Mouse (Mus musculus) spleen, adult 18-20 months (tissue): ENCODE data around the gene Nfyb.

ENCODE experiments used
- DNase-seq, 2 experiments: peaks; one replicate each; pipeline ENCODE4 v3.0.0; 2022; ENCODE audit warnings: mixed read lengths in 2 of 2

Nfyb gene

DNA sequence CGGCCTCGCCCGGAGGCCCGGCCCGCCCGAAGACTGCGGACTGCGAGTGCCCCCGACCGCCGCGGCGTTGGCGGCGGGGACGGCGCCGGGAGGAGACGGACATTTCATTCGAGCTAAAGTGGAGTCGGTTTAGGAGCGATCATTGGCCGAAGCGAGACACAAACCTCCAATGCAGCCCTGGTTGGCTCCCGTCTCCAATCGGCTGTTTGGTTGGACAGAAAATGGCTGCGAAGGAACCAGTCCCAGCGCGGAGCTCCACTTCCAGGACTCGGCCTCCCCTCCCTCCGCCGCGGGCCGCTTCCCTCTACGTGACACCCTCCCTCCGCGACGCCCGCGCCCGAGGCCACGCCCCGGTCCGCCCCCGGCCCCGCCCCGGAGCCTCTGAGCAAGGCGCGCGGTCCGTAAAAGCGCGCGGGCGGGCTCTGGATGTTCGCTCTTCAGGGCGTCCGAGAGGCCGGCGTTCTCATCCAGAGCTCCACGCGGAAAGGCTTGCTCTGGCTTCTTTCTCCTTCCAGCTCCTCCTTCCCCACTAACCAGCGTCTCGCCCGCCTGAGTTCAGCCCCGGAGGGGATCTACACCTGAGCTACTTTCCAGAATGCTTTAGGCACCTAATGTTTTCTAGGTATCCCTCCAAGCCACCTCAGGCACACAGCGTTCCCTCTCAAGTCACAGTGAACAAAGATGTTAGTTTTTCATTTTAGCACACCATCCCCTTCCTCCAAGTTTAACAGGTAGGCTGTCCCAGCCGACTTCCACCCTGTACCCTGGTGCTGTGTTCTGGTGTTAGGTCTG, at the start of gene Nfyb:
Gene Nfyb, minus strand, starts transcription at position 305 of the 792 bp plus-strand sequence.
- peak; percentile 92 to 97 for DNase-seq

DNA sequence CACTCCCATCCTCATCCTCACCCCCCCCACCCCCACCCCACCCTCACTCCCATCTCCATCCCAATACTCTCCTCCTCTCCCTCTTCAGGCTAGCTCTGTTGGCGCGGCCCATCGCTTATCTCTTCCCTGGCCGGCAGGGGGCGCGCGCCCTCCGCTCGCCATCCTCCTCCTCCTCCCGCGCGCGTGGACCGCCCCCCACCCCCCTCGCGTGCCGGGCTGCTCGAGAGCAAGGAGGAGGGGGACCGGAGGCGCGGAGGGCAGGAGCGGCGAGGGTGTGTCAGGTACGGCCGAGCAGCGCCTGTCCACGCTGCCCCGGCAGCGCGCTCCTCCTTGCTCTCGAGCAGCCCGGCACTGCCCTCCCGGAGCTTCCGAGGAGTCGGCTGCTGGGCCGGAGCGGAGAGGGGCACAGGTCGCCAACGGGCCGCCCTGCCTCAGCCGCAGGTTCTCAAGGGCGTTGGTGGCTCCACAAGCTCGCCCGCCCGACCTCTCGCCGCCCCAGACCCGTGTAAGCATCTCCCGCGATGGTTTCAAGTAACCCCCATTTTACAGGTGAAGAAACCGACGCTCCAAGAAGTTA, 48.0 kb upstream of the Nfyb start:
- peak; percentile 66 to 82 for DNase-seq

DNA sequence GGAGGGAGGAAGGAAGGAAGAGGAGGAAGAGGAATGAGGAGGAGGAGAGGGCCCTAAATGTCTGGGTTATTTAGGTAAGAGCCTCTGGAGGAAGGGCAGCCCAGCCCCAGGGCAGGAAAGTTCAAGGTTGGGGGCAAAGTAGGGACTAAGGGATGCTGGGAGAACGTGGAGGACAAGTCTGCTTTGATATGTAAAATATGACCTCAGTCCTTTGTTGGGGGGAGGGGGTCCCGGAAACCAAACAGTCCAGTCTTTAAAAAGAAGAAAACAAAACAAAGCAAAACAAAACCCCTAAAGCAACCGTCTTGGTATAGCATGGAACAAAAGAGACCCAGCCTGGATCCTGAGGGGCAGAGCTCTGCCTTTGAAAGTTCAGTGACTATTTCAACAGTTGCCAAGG, 45.4 kb upstream of the Nfyb start:
- DNase-seq, result no peak

- no peak for DNase-seq
Measured at GRCm38 (mm10) chr10:82808891-82809290, 44.9 kb upstream of the Nfyb start.

- no peak for DNase-seq
Measured at GRCm38 (mm10) chr10:82808155-82808554, 44.2 kb upstream of the Nfyb start.

DNA sequence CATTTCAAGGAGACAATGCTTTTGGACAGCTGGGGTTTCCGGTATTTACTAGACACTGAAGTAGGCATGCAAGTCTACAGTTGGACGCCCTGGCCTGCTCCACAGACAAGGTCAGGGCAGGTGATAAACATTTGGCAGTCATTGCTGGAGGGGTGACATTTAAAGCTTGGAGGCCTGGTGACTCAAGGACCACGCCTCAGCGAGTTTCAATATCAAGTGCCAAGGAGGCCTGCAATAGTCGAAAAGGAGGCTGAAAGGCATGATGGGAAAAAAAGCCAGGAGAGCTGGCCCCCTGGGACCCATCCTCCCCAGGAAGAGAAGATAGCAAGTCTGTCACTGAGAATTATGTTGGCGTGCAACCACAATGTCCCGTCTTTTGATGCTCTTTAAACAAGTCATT, 43.3 kb upstream of the Nfyb start:
- DNase-seq, result no peak

GRCm38 (mm10) chr10:82806414-82806813, 42.5 kb upstream of the Nfyb start:
- DNase-seq, result no peak

GRCm38 (mm10) chr10:82805111-82805510, 41.2 kb upstream of the Nfyb start:
- no peak for DNase-seq

DNA sequence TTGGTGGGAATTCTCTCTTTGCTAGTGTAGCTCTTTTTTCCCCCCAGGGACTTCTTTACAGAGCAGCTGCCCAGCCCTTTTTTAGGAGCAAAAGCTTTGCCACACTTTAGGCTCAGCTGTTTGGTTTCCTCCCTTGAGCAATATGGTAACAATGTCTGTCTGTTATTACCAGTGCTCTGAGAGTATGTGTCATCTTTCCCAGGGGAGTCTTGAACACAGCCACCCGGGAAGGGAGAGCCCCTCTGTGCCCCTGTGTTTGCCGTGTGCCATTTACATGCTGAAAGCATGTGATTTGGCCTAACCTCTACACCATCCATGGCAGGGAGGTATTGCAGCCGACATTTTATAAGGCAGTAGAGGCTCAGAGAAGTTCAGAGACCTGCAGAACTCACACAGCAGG, 40.5 kb upstream of the Nfyb start:
- no peak for DNase-seq

- DNase-seq, result no peak
Measured at GRCm38 (mm10) chr10:82800094-82800493, 36.1 kb upstream of the Nfyb start.

DNA sequence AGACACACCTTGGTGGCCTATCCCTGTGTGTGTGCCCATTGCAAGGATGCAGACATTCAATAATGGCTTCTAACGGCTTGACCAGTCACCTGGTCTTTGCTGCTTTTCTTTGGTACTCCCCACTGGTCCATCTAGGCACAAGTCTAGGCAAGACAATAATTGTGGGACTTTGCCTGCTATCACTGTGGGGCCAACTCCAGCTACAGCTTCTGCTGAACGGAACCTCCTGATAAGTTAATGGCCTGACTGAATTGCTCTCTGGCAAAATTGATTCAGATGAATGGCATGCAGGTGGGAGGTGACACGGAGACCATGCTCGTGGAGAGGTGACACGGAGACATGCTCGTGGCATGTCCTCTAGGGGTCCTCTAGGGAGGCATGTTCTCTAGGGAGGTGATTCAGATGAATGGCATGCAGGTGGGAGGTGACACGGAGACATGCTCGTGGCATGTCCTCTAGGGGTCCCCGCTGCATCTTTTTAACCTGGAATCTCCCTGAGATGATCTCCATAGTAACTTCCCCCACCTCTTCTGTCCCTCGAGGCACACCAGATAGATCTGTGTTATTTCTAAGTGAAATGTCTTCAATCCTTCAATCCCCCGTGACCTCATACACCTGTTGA, 34.5 kb upstream of the Nfyb start:
- no peak for DNase-seq

GRCm38 (mm10) chr10:82797119-82797491, 33.2 kb upstream of the Nfyb start:
- no peak for DNase-seq

DNA sequence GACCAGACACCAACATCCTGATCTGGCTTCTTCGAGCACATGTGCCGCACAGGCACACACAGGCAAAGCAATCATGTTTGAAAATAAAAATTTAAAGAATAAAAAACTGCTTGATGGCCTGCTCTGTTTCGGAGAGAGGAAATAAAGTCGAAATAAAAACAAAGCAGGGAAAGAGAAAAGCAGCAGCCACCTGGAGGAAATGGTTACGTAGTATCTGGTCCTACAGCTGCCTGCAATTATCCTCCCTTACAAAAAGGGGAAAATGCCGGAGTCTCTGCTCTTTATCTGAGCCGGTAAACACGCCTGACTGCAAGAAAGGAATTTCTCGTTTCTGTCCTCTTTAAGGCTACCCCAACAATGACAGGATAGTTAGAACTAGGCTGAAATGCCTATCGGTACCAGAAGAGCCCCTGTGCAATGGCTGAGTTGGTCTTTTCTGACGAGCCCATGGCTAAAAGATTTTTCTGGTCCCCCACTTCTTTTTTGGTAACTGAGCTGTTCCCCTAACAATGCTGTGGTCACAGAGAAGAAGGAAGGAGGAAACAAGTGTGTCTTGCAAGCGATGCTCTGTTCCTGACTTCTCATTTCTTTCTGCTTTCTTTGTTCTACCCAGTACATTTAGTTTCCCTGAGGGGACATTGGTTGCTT, 32.7 kb upstream of the Nfyb start:
- DNase-seq, result no peak

DNA sequence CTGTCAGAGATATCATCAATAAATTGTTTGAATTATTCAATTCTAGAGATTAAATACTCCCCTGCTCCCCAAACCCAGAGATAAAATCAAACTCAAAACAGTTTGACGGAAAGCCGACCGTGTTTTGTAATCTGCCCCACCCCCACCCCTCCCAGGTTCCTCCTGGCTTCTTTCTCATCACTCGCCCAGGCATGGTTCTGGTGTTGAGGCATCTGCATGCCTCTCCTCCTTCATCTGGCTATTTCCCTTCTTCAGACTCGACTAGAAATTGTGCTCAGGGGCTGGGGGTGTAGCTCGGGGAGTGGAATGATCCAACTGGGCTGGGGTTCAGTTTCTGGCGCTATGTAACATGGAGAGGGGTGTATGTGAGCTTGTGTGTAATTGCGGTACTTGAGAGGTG, 31.8 kb upstream of the Nfyb start:
- no peak for DNase-seq

DNA sequence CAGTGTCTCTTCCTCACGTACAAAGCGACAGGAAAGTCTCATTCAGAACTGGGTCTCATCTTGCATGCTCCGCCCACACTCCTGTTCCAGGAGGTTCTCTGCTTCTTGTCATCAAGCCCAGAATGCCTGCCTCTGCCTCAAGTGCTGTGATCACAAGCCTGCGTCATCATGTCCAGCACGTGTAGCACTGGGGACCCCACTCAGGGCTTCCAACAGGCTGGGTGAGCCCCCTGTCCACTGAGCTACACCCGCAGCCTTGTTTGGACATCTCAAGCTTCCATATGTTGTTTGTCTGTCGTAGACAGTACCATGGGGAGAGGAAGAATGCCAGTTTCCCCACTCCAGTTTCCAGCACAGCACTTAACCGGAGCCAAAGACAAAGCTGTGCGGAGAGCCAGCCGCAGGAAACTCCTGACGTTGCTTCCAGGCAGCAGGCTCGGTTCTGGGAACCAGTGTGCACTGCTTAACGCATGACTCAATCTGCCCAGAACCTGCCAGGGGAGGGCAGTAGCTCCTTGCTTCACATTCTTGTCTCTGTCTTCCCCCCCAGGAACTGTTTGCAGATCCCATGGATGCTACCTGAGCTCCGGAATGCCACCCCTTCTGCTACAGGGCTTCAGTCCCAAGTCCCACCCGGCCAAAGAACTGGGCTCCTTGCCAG, 31.3 kb upstream of the Nfyb start:
- DNase-seq, result no peak

- no peak for DNase-seq
Measured at GRCm38 (mm10) chr10:82792311-82792710, 28.4 kb upstream of the Nfyb start.

GRCm38 (mm10) chr10:82791713-82792112, 27.8 kb upstream of the Nfyb start:
- DNase-seq, result no peak

DNA sequence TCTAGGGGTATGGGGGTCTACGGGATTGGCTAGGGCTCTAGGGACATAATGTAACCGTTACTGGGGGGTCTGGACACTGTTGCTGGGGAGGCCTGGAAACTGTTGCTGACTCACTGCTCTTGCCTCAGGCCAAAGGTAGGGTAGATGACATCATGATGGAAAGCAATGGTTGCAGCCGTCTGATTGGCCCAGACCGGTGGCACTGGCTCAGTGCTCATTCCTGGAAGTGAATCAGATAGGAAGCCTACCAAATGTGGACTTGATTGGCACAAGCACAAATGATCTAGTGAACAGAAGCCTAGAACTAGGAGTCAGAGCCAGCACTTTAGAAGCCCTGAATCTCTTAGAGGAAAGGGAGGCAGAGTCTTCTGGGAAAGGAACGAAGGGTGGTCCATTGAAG, 26.6 kb upstream of the Nfyb start:
- no peak for DNase-seq

DNA sequence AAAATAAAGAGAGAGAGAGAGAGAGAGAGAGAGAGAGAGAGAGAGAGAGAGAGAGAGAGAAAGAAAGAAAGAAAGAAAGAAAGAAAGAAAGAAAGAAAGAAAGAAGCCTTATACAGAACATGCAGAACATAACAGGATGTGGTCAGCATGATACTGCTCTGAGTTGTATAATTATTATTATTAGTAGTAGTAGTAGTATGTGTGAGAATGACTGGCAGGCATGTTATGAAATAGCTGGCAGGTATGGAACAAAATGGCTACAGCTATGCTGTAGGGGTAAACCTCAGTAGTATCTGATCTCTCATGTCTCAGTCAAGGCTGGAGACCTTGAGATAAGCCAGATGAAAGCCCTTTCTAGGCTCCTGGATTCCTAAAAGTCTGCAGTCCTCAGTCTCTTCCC, 25.2 kb upstream of the Nfyb start:
- DNase-seq, result no peak

DNA sequence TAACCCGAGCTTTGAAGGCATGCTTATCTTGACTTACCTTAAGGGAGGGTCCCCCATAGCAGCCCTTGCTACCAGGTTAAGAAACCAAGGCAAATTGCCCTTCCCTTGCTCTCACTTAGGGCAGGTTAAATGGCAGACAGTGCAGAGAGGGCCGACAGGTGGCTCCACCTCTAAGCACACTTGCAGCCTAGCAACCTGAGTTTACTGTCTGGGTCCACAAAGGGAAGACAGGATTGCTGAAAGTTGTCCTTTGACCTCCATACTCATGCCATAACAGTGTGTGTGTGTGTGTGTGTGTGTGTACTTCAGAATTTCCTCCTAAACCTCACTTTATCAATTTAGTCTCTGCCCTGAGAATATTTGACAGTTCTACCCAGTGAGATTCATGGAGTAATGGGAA, 18.5 kb upstream of the Nfyb start:
- no peak for DNase-seq

- DNase-seq, result no peak
Measured at GRCm38 (mm10) chr10:82780816-82781215, 16.9 kb upstream of the Nfyb start.

GRCm38 (mm10) chr10:82780322-82780721, 16.4 kb upstream of the Nfyb start:
- DNase-seq, result no peak

DNA sequence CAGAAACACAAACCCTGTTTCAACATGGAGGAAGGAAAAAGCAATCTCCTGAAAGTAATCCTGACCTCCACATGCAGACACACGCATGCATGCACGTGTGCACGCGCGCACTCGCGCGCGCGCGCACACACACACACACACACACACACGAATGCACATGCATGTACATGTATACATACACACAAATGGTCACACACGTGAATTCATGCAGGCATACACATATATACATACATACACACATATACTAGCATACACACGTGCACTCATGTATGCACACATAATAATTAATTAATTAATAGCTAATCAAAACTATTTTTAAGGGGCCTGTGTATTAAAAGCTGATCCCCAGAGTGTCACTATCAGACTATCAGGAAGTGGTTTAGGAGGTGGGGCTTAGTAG, 15.9 kb upstream of the Nfyb start:
- DNase-seq, result no peak
